Mouse (Mus musculus) stomach, postnatal 0 days (tissue): ENCODE results near the gene Wipf1.

ENCODE experiments used
- CTCF ChIP-seq: IDR thresholded peaks from 2 replicates; pipeline ENCODE4 v1.5.1; 2016; ENCODE audit warnings: antibody characterized with exemption, low read depth, mild to moderate bottlenecking, moderate library complexity
- EP300 ChIP-seq: optimal IDR thresholded peaks from 2 replicates; pipeline ENCODE3; 2016; ENCODE audit warnings: antibody characterized with exemption

- no peak for TF ChIP-seq CTCF
- no peak for TF ChIP-seq EP300
These were observed 73.4 kb downstream of the Wipf1 start for GRCm38 (mm10) chr2:73456154-73456553.
